Mouse (Mus musculus): ENCODE results near the gene Sox2. TPM values are rescaled to one million over a fixed set of nuclear protein-coding genes. Genes with fewer than 3 reads are reported as not detected.

Sox2 gene
- polyA plus RNA-seq, 1 experiment from 2014 or later, result 42.3 TPM

- H3K4me1 ChIP-seq, result peaks cover 74% of the 10 kb centered on the region
- H3K27ac ChIP-seq (replicated peaks), result peak overlapping the region; percentile 97
- 0 out of 2 replicates have a peak, but pooled peaks cover 2% of the 10 kb centered on the region for H3K27me3 ChIP-seq
- H3K9ac ChIP-seq (replicated peaks), result peak overlapping the region; percentile 65
- under 1% methylated on average over 14 of the region's 14 CpGs for WGBS
- peak overlapping the region; percentile 91 for H3K4me2 ChIP-seq (replicated peaks)
- H3K36me3 ChIP-seq, result no peaks in the 10 kb centered on the region
- H3K9me3 ChIP-seq, result no peaks in the 10 kb centered on the region
- no peak for ATAC-seq (replicated peaks)
- H3K4me3 ChIP-seq, result peak overlapping the region; percentile 60
These were observed 2.5 kb upstream of the Sox2 start for GRCm38 (mm10) chr3:34647688-34648087.

GRCm38 (mm10) chr3:34648105-34648832 is 1.9 kb upstream of the Sox2 start:
- Histone ChIP-seq H3K4me3 (peak overlapping the region; percentile 60), H3K27ac (replicated peaks) (peak overlapping the region; percentile 97), H3K36me3 (no peaks in the 10 kb centered on the region), H3K9ac (replicated peaks) (peak overlapping the region; percentile 65), H3K9me3 (no peaks in the 10 kb centered on the region), H3K4me1 (peaks cover 70% of the 10 kb centered on the region), H3K4me2 (replicated peaks) (peak overlapping the region; percentile 91), H3K27me3 (0 out of 2 replicates have a peak, but pooled peaks cover 2% of the 10 kb centered on the region)
- no peak for ATAC-seq (replicated peaks)
- WGBS, result 1% methylated on average over 19 of the region's 19 CpGs

GRCm38 (mm10) chr3:34648833-34649719 is 1.1 kb upstream of the Sox2 start:
- WGBS, result under 1% methylated on average over 50 of the region's 50 CpGs
- peak; percentile 66 for ATAC-seq (replicated peaks)
- Histone ChIP-seq H3K4me3 (peak overlapping the region; percentile 60), H3K4me1 (peaks cover 63% of the 10 kb centered on the region), H3K4me2 (replicated peaks) (peak overlapping the region; percentile 91), H3K9ac (replicated peaks) (peak overlapping the region; percentile 65), H3K36me3 (no peaks in the 10 kb centered on the region), H3K27ac (replicated peaks) (peak overlapping the region; percentile 97), H3K9me3 (no peaks in the 10 kb centered on the region), H3K27me3 (0 out of 2 replicates have a peak, but pooled peaks cover 2% of the 10 kb centered on the region)

- peak overlapping the region; percentile 60 for H3K4me3 ChIP-seq
- H3K9me3 ChIP-seq, result no peaks in the 10 kb centered on the region
- H3K36me3 ChIP-seq, result no peaks in the 10 kb centered on the region
- H3K4me2 ChIP-seq (replicated peaks), result peak overlapping the region; percentile 91
- ATAC-seq (replicated peaks), result 0 out of 2 replicates have a peak, but pooled peaks have one; percentile 2
- peaks cover 53% of the 10 kb centered on the region for H3K4me1 ChIP-seq
- H3K27me3 ChIP-seq, result 0 out of 2 replicates have a peak, but pooled peaks cover 2% of the 10 kb centered on the region
- under 1% methylated on average over 67 of the region's 67 CpGs for WGBS
- H3K27ac ChIP-seq (replicated peaks), result peak overlapping the region; percentile 97
- peak overlapping the region; percentile 78 for H3K9ac ChIP-seq (replicated peaks)
These were observed 586 bp downstream of the Sox2 start for GRCm38 (mm10) chr3:34650621-34651361.

GRCm38 (mm10) chr3:34651486-34652170 is 1.4 kb downstream of the Sox2 start:
- Histone ChIP-seq H3K9ac (replicated peaks) (peak overlapping the region; percentile 78), H3K4me1 (peaks cover 46% of the 10 kb centered on the region), H3K4me3 (peak overlapping the region; percentile 60), H3K4me2 (replicated peaks) (peak overlapping the region; percentile 91), H3K27me3 (0 out of 2 replicates have a peak, but pooled peaks cover 2% of the 10 kb centered on the region), H3K9me3 (no peaks in the 10 kb centered on the region), H3K27ac (replicated peaks) (peak overlapping the region; percentile 97), H3K36me3 (no peaks in the 10 kb centered on the region)
- 1% methylated on average over 26 of the region's 26 CpGs for WGBS
- ATAC-seq (replicated peaks), result no peak

- peak overlapping the region; percentile 52 for H3K9ac ChIP-seq (replicated peaks)
- no peaks in the 10 kb centered on the region for H3K9me3 ChIP-seq
- no peak for ATAC-seq (replicated peaks)
- H3K4me2 ChIP-seq (replicated peaks), result peak overlapping the region; percentile 91
- 0 out of 2 replicates have a peak, but pooled peaks cover 2% of the 10 kb centered on the region for H3K27me3 ChIP-seq
- H3K4me1 ChIP-seq, result peaks cover 46% of the 10 kb centered on the region
- peak overlapping the region; percentile 60 for H3K4me3 ChIP-seq
- 1% methylated on average over 14 of the region's 14 CpGs for WGBS
- no peaks in the 10 kb centered on the region for H3K36me3 ChIP-seq
- peak overlapping the region; percentile 97 for H3K27ac ChIP-seq (replicated peaks)
These were observed 2.4 kb downstream of the Sox2 start for GRCm38 (mm10) chr3:34652616-34653015.

GRCm38 (mm10) chr3:34653235-34653976 is 3.2 kb downstream of the Sox2 start:
- H3K4me1 ChIP-seq, result peaks cover 48% of the 10 kb centered on the region
- no peaks in the 10 kb centered on the region for H3K9me3 ChIP-seq
- H3K4me3 ChIP-seq, result peak overlapping the region; percentile 60
- peak overlapping the region; percentile 52 for H3K9ac ChIP-seq (replicated peaks)
- H3K27me3 ChIP-seq, result no peaks in the 10 kb centered on the region
- no peak for ATAC-seq (replicated peaks)
- under 1% methylated on average over 26 of the region's 26 CpGs for WGBS
- H3K27ac ChIP-seq (replicated peaks), result peak overlapping the region; percentile 97
- no peaks in the 10 kb centered on the region for H3K36me3 ChIP-seq
- H3K4me2 ChIP-seq (replicated peaks), result peak overlapping the region; percentile 91

- Histone ChIP-seq H3K4me2 (replicated peaks) (peak overlapping the region; percentile 91), H3K9ac (replicated peaks) (peak overlapping the region; percentile 52), H3K9me3 (no peaks in the 10 kb centered on the region), H3K27me3 (no peaks in the 10 kb centered on the region), H3K27ac (replicated peaks) (peak overlapping the region; percentile 97), H3K4me1 (peaks cover 50% of the 10 kb centered on the region), H3K4me3 (peak overlapping the region; percentile 60), H3K36me3 (no peaks in the 10 kb centered on the region)
- ATAC-seq (replicated peaks), result no peak
- WGBS, result 3% methylated on average over 9 of the region's 9 CpGs
These were observed 3.8 kb downstream of the Sox2 start for GRCm38 (mm10) chr3:34653977-34654500.

- Histone ChIP-seq H3K4me2 (replicated peaks) (peak overlapping the region; percentile 91), H3K9me3 (no peaks in the 10 kb centered on the region), H3K9ac (replicated peaks) (peak overlapping the region; percentile 52), H3K36me3 (no peaks in the 10 kb centered on the region), H3K4me1 (peaks cover 50% of the 10 kb centered on the region), H3K27me3 (no peaks in the 10 kb centered on the region), H3K27ac (replicated peaks) (peak overlapping the region; percentile 97), H3K4me3 (peak overlapping the region; percentile 60)
- no peak for ATAC-seq (replicated peaks)
- WGBS, result 6% methylated on average over 6 of the region's 6 CpGs
These were observed 4.6 kb downstream of the Sox2 start for GRCm38 (mm10) chr3:34654781-34655180.

GRCm38 (mm10) chr3:34655311-34656075 is 5.3 kb downstream of the Sox2 start:
- 6% methylated on average over 11 of the region's 11 CpGs for WGBS
- Histone ChIP-seq H3K9ac (replicated peaks) (peak overlapping the region; percentile 52), H3K36me3 (no peaks in the 10 kb centered on the region), H3K4me3 (peak overlapping the region; percentile 60), H3K9me3 (no peaks in the 10 kb centered on the region), H3K27me3 (no peaks in the 10 kb centered on the region), H3K27ac (replicated peaks) (peak overlapping the region; percentile 97), H3K4me2 (replicated peaks) (peak overlapping the region; percentile 91), H3K4me1 (peaks cover 50% of the 10 kb centered on the region)
- ATAC-seq (replicated peaks), result no peak
